Mouse (Mus musculus) right cerebral cortex, postnatal 10 days (tissue): ENCODE measurements around the gene Serac1.

Experiments
- DNase-seq, 2 experiments: peaks; one replicate each; pipeline ENCODE4 v3.0.0; 2021; ENCODE audit warnings: low spot score in 2 of 2

Serac1 gene

GRCm38 (mm10) chr17:6079287-6080122 lies at the start of gene Serac1, which contains the start of gene Gtf2h5:
Gene Serac1 (minus strand): TSS chr17:6079741.
Gene Gtf2h5 (plus strand): TSS chr17:6079786.
- peak; percentile 98 to 99 for DNase-seq

GRCm38 (mm10) chr17:6128039-6128438 lies 48.5 kb upstream of the Serac1 start:
- no peak for DNase-seq

GRCm38 (mm10) chr17:6125441-6125840 lies 45.9 kb upstream of the Serac1 start:
- no peak for DNase-seq

- DNase-seq = no peak
Observed at GRCm38 (mm10) chr17:6123776-6124175, 44.2 kb upstream of the Serac1 start.

- no peak for DNase-seq
Observed at GRCm38 (mm10) chr17:6118861-6119260, 39.3 kb upstream of the Serac1 start.

- no peak for DNase-seq
Observed at GRCm38 (mm10) chr17:6117917-6118316, 38.4 kb upstream of the Serac1 start.

- no peak for DNase-seq
Observed at GRCm38 (mm10) chr17:6117148-6117725, 37.7 kb upstream of the Serac1 start.

- DNase-seq = no peak
Observed at GRCm38 (mm10) chr17:6115085-6115484, 35.5 kb upstream of the Serac1 start.

- no peak for DNase-seq
Observed at GRCm38 (mm10) chr17:6113653-6114052, 34.1 kb upstream of the Serac1 start.

- no peak for DNase-seq
Observed at GRCm38 (mm10) chr17:6110956-6111355, 31.4 kb upstream of the Serac1 start.

- DNase-seq = no peak
Observed at GRCm38 (mm10) chr17:6108175-6108574, 28.6 kb upstream of the Serac1 start.

GRCm38 (mm10) chr17:6107015-6107601 lies 27.6 kb upstream of the Serac1 start:
- DNase-seq = peak; percentile 79 to 80

- peak; percentile 89 to 95 for DNase-seq
Observed at GRCm38 (mm10) chr17:6106361-6107014, 26.9 kb upstream of the Serac1 start, which contains the start of gene Tulp4. Gene Tulp4 (plus strand): TSS chr17:6106437.

- DNase-seq = no peak
Observed at GRCm38 (mm10) chr17:6103566-6103965, 24.0 kb upstream of the Serac1 start.

- no peak for DNase-seq
Observed at GRCm38 (mm10) chr17:6102287-6102686, 22.7 kb upstream of the Serac1 start.

GRCm38 (mm10) chr17:6097884-6098283 lies 18.3 kb upstream of the Serac1 start:
- DNase-seq = peak; percentile 61 to 71

GRCm38 (mm10) chr17:6095579-6095978 lies 16.0 kb upstream of the Serac1 start:
- DNase-seq = no peak

GRCm38 (mm10) chr17:6091604-6092003 lies 12.1 kb upstream of the Serac1 start:
- no peak for DNase-seq

- no peak for DNase-seq
Observed at GRCm38 (mm10) chr17:6083323-6083890, 3.9 kb upstream of the Serac1 start.

GRCm38 (mm10) chr17:6073405-6073804 lies 6.1 kb downstream of the Serac1 start:
- no peak for DNase-seq

GRCm38 (mm10) chr17:6069866-6070265 lies 9.7 kb downstream of the Serac1 start:
- no peak for DNase-seq

- no peak for DNase-seq
Observed at GRCm38 (mm10) chr17:6067613-6068012, 11.9 kb downstream of the Serac1 start.
